Mouse (Mus musculus): ENCODE data around the gene Cd28. TPM values are rescaled to one million over a fixed set of nuclear protein-coding genes. Genes with fewer than 3 reads are reported as not detected.

Gene Cd28
- total and polyA plus RNA-seq, 3 experiments: not detected

- no peak for DNase-seq (ENCODE audit: low read depth, low spot score)
- TF ChIP-seq E2F4 (IDR thresholded peaks at IDR 0.05; ENCODE audit: borderline replicate concordance, low read depth, low read length) (no peak), TAL1 (IDR thresholded peaks at IDR 0.05; ENCODE audit: low read length) (no peak), RAD21 (IDR thresholded peaks at IDR 0.05; ENCODE audit: low read depth, low read length) (no peak), EP300 (IDR thresholded peaks at IDR 0.05; ENCODE audit: low read depth in 1 of 2, low read length in 2 of 2) (no peak), RCOR1 (IDR thresholded peaks at IDR 0.05; ENCODE audit: low read depth, low read length) (no peak), SMC3 (IDR thresholded peaks at IDR 0.05; ENCODE audit: low read depth, low read length) (no peak), CHD2 (IDR thresholded peaks at IDR 0.05; ENCODE audit: low read length) (no peak), GATA1 (IDR thresholded peaks at IDR 0.05; ENCODE audit: low read depth, low read length) (no peak), UBTF (IDR thresholded peaks at IDR 0.05; ENCODE audit: borderline replicate concordance, insufficient read depth, low read depth, low read length) (no peak), MAZ (IDR thresholded peaks at IDR 0.05; ENCODE audit: low read depth, low read length) (no peak), GABPA (IDR thresholded peaks at IDR 0.05; ENCODE audit: low read depth, low read length) (no peak), CTCF (IDR thresholded peaks at IDR 0.05 in 2 of 3, conservative IDR thresholded peaks at IDR 0.05 in 1 of 3; ENCODE audit: control insufficient read depth in 1 of 3, insufficient read depth in 1 of 3, low read depth in 2 of 3, low read length in 3 of 3, poor library complexity in 1 of 3, severe bottlenecking in 1 of 3) (no peak), SIN3A (IDR thresholded peaks at IDR 0.05; ENCODE audit: low read length) (no peak), MAX (IDR thresholded peaks at IDR 0.05; ENCODE audit: low read length) (no peak), ZKSCAN1 (IDR thresholded peaks at IDR 0.05; ENCODE audit: low read depth, low read length) (no peak), NELFE (IDR thresholded peaks at IDR 0.05; ENCODE audit: low read depth, low read length) (no peak), ZMIZ1 (IDR thresholded peaks at IDR 0.05; ENCODE audit: low read depth, low read length) (no peak), TCF12 (IDR thresholded peaks at IDR 0.05; ENCODE audit: low read depth, low read length) (no peak), ZNF384 (IDR thresholded peaks at IDR 0.05; ENCODE audit: low read depth, low read length) (no peak)
- H3K36me3 ChIP-seq (ENCODE audit: control insufficient read depth in 1 of 2, insufficient read depth in 2 of 2, low read length in 2 of 2): no peaks in the 10 kb centered on the region
- H3K27ac ChIP-seq (ENCODE audit: control insufficient read depth, low read depth, low read length): no peak overlapping the region
- no peaks in the 10 kb centered on the region for H3K27me3 ChIP-seq (ENCODE audit: control insufficient read depth in 1 of 2, insufficient read depth in 2 of 2, low read length in 2 of 2)
- no peaks in the 10 kb centered on the region for H3K79me2 ChIP-seq (ENCODE audit: control insufficient read depth, insufficient read depth, low read length, poor library complexity)
- no peak overlapping the region for H3K9ac ChIP-seq (ENCODE audit: control insufficient read depth, low read depth, low read length, poor library complexity, severe bottlenecking)
- H3K4me3 ChIP-seq (ENCODE audit: control insufficient read depth in 1 of 2, insufficient read depth in 1 of 2, low read depth in 2 of 2, low read length in 2 of 2): no peak overlapping the region
- no peaks in the 10 kb centered on the region for H3K4me1 ChIP-seq (ENCODE audit: control insufficient read depth in 1 of 2, insufficient read depth in 2 of 2, low read length in 2 of 2)
- no peaks in the 10 kb centered on the region for H3K9me3 ChIP-seq (replicated peaks; ENCODE audit: insufficient read depth, low read length)
Measured at GRCm38 (mm10) chr1:60715651-60716196, 876 bp upstream of the Cd28 start.

- Histone ChIP-seq H3K9me3 (replicated peaks; ENCODE audit: insufficient read depth, low read length) (no peaks in the 10 kb centered on the region), H3K9ac (ENCODE audit: control insufficient read depth, low read depth, low read length, poor library complexity, severe bottlenecking) (no peak overlapping the region), H3K36me3 (ENCODE audit: control insufficient read depth in 1 of 2, insufficient read depth in 2 of 2, low read length in 2 of 2) (no peaks in the 10 kb centered on the region), H3K4me1 (ENCODE audit: control insufficient read depth in 1 of 2, insufficient read depth in 2 of 2, low read length in 2 of 2) (no peaks in the 10 kb centered on the region), H3K4me3 (ENCODE audit: control insufficient read depth in 1 of 2, insufficient read depth in 1 of 2, low read depth in 2 of 2, low read length in 2 of 2) (no peak overlapping the region), H3K27ac (ENCODE audit: control insufficient read depth, low read depth, low read length) (no peak overlapping the region), H3K79me2 (ENCODE audit: control insufficient read depth, insufficient read depth, low read length, poor library complexity) (no peaks in the 10 kb centered on the region), H3K27me3 (ENCODE audit: control insufficient read depth in 1 of 2, insufficient read depth in 2 of 2, low read length in 2 of 2) (no peaks in the 10 kb centered on the region)
- no peak for TF ChIP-seq SIN3A (IDR thresholded peaks at IDR 0.05; ENCODE audit: low read length)
- TF ChIP-seq RAD21 (IDR thresholded peaks at IDR 0.05; ENCODE audit: low read depth, low read length): no peak
- TF ChIP-seq GATA1 (IDR thresholded peaks at IDR 0.05; ENCODE audit: low read depth, low read length): no peak
- no peak for TF ChIP-seq TAL1 (IDR thresholded peaks at IDR 0.05; ENCODE audit: low read length)
- TF ChIP-seq ZC3H11A (IDR thresholded peaks at IDR 0.05; ENCODE audit: low read depth, low read length): no peak
- TF ChIP-seq ZNF384 (IDR thresholded peaks at IDR 0.05; ENCODE audit: low read depth, low read length): no peak
- TF ChIP-seq USF2 (IDR thresholded peaks at IDR 0.05; ENCODE audit: borderline replicate concordance in 1 of 2, insufficient read depth in 1 of 2, low read depth in 1 of 2, low read length in 2 of 2): no peak
- no peak for TF ChIP-seq CHD2 (IDR thresholded peaks at IDR 0.05; ENCODE audit: low read length)
- no peak for DNase-seq (ENCODE audit: low read depth, low spot score)
Measured at GRCm38 (mm10) chr1:60718580-60718979, 2.0 kb downstream of the Cd28 start.
